Mouse (Mus musculus): Measurements from ENCODE around the gene Cntln.

The Cntln gene

DNA sequence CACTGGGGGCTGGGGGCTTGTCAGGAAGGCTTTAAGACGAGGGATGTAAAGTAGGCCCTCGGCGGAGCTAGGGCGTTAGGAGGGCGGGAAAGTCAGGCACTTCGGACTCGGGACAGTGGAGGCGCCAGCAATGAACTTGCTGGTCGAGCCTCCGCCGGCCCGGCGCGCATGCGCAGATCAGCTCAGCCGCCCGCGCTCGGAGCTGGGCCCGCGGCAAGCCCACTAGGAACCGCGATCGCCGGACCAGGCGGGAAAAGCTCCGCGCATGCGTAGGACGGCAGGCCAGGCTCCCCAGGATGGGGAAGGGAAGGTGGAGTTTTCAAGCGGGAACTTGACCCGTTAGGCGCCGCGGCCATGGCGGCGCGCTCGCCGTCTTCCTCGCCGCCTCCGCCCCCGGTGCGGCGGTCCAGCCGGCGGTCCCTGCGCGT is at the start of gene Cntln:
Gene Cntln (plus strand): TSS at position 199 of the 428 bp plus-strand sequence.
- DNase-seq, result peak; percentile 97

GRCm38 (mm10) chr4:84836979-84837378 is 47.1 kb upstream of the Cntln start:
- DNase-seq, result no peak

DNA sequence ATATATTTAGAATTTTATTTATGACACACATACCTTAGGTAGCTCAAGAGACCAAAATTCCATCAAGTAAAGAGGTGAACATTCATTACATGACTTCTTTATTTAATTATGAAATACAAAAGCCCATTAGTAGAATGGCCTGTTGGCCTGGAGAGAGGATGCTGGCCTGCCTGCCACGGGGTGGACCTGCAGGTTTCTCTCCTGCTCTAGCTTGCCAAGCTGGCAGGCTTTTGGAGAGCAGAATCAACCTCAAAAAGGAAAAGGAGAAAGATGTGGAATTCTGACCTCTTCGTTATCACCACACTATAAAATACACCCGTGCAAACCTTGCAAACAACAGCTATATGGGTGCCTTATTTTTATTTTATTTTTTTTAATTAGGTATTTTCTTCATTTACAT is 45.6 kb upstream of the Cntln start:
- no peak for DNase-seq

DNA sequence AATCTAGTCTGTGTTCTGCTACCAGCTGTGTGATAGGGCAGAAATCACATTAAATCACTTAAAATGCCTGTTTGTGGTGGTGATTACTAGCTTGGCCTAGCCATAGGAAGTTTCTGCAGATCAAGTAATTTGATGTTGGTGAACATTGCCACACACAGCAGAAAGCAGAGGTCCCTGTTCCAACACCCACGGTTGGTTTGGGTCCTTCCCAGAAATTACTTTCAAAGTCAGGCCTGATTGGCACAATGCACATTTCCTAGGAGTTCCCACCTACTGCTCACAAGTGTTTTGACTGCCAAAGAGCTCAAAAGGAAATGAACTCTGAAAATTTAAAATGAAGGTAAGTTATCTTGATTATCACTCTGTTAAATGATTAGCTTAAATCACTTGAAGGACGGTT is 44.6 kb upstream of the Cntln start:
- DNase-seq, result no peak

- no peak for DNase-seq
Measured at GRCm38 (mm10) chr4:84857588-84857987, 26.5 kb upstream of the Cntln start.

GRCm38 (mm10) chr4:84876347-84876746 is 7.8 kb upstream of the Cntln start:
- peak; percentile 53 for DNase-seq

GRCm38 (mm10) chr4:84883646-84884045 is 463 bp upstream of the Cntln start:
- DNase-seq, result no peak

- peak; percentile 44 for DNase-seq
Measured at GRCm38 (mm10) chr4:84884539-84885270, 596 bp downstream of the Cntln start.

DNA sequence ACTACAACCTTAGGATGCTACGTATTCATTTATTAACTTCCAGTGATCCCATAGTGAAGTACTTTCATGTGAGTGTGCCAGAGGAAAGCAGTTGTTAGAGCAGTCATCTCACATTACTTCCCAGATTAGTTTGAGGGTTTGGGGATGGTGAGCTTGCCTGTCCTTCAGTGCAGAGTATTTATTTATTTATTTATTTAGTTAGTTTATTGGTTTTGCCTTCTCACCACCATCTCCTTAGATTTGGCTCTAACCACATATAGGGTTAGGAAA is 1.1 kb downstream of the Cntln start:
- no peak for DNase-seq

DNA sequence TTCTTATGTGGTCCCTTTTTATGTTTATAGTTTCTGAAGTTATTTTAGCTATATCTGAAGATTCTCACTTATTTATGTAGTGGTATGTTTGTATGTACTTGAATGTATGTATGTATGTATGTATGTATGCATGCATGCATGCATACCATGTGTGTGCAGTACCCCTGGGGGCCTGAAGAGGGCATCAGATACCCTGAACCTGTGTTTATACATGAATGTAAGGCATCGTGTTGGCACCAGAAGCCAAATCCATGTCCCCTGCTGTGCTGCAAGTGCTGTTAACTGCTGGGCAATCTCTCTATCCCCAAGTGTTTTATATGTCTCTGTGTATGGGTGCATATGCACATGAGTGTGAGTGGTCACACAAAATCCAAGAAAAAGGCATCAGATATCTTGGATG is 34.3 kb downstream of the Cntln start:
- DNase-seq, result no peak

- DNase-seq, result no peak
Measured at GRCm38 (mm10) chr4:84934342-84934929, 50.3 kb downstream of the Cntln start.

DNA sequence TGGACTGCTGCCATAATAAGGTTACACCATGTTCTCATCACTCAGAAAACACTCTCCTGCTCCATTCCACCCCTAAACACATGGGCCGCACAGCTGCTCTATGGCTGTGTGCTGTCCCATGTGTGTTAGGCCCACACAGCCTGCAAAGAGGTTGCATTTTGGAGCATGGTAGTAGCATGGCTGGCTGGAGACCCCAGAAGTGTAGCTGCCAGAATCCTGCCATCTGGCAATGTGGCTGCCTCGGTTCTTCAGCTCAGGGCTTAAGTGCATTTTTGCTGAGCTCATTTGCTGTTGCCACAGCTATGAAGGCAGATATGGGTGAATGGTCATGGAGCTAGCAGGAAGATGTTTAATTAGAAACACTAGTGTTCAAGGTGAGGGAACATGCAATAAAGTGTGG is 58.0 kb downstream of the Cntln start:
- no peak for DNase-seq

DNA sequence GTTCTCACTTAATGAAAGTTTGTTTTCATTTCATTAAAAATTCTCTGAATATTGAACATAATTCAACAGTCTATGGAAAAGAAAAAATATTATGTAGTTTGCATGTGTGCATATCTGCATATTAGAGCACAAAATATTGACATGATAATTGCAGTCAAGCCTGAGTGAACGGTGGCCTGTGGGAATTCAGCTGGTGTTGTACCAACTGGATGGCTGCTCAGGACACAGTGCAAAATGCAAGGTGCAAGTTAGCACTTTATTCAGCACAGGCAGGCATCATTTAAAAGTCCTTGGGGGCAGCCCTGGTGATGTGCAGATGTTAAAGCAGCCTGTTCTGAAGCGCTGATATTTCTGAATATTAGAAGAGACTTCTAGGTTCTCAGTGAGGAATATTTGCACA is 58.5 kb downstream of the Cntln start:
- no peak for DNase-seq

DNA sequence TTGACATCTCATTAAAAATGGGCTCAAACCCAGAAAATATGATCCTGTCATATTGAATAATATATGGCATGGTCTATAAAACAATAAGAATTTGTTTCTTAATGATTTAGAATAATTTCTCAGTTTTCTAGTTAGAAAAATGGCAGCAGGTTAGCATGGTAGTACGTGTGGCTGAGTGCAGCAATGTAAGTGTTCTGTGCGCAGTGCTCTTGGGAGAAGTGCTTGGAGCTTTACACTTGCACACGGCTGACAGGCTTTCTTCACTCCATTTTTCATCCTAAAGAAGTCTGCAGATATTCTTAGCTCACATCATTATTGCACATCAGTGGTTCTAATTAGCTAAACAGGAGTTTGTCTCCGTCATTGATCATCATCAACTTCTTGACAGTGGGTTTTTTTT is 60.0 kb downstream of the Cntln start:
- no peak for DNase-seq

DNA sequence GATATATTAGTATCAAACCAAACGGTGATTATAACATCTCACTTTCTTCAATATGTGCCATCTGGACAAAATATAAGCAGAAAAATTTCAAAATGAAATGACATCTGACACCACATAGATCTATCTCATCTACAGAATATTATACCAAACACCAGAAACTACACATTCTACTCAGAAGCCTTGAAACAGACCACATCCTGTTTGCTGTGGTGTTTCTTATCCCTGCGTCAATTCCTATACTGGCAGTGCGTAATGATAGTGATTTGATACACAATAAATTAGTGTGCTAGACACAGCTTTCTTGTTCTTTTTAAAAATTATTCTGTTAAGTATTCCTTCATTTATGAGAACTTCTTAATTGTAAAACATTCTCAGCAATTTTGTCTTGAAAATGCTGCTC is 62.3 kb downstream of the Cntln start:
- no peak for DNase-seq

GRCm38 (mm10) chr4:84976875-84977646 is 93.0 kb downstream of the Cntln start:
- DNase-seq, result no peak

DNA sequence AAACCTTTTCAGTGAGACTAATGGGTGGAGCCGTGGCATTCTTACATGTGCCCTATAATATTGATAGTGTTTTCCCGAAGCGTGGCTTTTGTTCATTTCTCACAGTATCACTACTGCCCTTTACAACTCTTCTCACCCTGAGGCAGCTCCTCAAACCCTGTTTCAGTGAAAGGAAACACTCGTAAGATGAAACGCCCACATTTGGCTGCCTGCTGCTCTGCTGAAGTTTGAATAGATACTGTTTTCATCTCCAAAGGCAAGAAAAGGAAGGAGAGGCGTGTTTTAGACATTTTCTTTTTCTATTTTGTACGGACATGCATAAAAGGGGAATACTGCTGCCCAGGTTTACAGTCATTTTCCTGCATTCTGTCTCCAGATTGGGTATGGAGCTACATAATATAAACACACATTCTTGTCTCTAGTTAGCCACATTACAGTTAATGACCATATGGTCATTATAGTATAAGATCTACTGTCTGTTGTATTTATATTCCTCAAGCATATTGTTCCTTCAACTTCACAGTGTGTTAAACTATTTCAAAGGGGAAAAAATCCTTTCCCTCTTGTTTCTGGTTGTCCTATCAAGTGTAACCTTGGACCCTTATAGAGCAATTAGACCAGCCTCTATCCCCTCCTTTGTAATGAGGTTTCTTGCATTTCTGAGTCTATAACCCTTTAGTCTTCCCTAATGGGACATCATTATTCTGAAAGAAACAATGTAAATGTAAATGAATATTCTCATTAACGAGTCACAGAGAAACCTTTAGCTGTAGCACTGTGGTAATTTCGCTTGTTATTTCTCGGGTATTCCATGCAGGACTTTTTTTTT is 111.6 kb downstream of the Cntln start:
- DNase-seq, result no peak

GRCm38 (mm10) chr4:85005581-85005980 is 121.5 kb downstream of the Cntln start:
- no peak for DNase-seq

DNA sequence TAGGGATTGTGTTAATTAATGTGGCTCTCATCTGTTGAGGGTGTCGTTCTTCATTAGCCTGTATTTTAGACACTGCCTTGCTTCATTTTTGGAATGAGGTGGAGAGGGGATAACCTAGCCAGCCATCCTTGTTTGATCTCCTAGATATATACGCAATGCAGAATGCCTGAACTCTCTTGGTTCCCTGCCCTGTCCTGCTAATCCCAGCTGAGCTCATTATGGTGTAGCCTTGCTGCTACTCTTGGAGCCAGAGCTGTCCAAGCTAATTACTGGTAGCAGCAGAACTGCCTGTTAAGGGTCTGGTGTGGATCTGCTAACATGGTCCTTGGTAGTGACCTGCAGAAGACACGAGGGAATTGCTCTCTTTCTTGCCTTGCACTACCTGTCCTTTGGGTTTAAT is 122.7 kb downstream of the Cntln start:
- DNase-seq, result no peak

- DNase-seq, result no peak
Measured at GRCm38 (mm10) chr4:85010846-85011245, 126.7 kb downstream of the Cntln start.

DNA sequence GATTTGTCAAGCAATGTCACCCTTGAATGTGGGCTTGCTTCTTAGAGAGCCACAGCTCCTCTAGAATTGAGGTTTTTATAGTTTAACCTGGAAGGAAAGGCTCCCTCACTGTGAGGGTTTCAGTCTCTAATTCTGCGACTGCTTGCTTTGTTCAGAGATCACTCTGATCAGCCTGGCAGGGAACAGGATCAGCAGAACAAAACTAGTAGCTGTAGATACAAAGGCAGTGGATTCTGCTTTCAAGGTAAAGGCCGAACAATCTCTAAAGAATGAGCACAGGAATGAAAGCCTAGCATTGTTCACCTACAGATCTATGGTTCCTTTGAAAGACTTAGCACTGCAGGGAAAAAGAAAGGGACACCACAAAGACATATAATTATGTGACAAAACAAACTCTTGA is 161.6 kb downstream of the Cntln start:
- DNase-seq, result no peak

- no peak for DNase-seq
Measured at GRCm38 (mm10) chr4:85049933-85050553, 165.9 kb downstream of the Cntln start.

DNA sequence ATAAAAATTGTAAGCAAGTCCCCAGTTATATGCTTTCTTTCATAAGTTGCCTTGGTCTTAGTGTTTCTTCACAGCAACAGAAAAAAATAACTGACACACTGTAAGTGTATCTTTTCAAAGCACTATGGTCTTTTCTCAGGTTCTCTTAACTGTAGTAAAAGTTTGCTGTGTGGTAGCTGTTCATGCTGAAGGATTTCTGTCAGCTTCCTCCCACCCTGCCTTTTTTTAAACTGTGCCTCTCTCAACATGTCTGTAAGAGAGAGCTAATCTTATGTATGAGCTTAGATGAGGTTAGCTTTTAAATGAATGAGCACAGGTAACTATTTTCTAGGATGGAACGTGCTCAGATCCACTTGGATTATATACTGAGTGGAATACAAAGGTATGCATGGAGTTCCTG is 170.5 kb downstream of the Cntln start:
- DNase-seq, result no peak
